Mouse (Mus musculus): Measurements from ENCODE around the gene Ppp1r21. TPM values are rescaled to one million over a fixed set of nuclear protein-coding genes. Genes with fewer than 3 reads are reported as not detected.

Ppp1r21 gene
- polyA plus RNA-seq, 1 experiment: 0.13 TPM

DNA sequence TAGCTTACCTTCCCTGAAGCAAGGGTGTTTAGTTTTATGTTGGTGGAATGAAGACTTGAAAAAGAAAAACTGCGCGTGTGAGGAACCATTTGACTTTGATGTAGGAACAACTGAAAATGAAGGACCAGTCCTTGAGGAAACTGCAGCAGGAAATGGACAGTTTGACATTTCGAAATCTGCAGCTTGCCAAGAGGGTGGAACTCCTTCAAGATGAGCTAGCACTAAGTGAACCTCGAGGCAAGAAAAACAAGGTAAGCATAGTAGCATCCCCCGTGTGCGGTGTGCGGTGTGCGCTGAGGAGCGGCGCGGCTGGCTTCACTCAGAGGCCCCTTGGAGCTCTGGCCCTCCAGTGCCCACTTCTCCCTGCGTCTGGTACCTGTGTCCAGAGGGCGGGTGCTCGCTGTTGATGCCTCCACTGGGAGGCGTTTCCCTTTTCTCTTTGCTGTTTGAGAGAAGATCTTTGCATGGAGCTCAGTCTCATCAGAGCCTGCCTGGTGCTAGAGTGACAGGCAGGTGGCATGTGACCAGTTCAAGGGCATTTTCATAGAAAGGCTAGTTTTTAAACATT lies 15.4 kb downstream of the Ppp1r21 start:
- peaks cover 31% of the 10 kb centered on the region for H3K36me3 ChIP-seq (ENCODE audit: control insufficient read depth)
- no peaks in the 10 kb centered on the region for H3K27me3 ChIP-seq (ENCODE audit: control insufficient read depth)
- H3K9me3 ChIP-seq (ENCODE audit: control insufficient read depth, low read length): no peaks in the 10 kb centered on the region
- H3K4me1 ChIP-seq (ENCODE audit: control insufficient read depth): peaks cover 29% of the 10 kb centered on the region
- no peak overlapping the region for H3K4me3 ChIP-seq (replicated peaks)
- TF ChIP-seq TAL1 (IDR thresholded peaks at IDR 0.05; ENCODE audit: low read length) (no peak), GATA1 (IDR thresholded peaks at IDR 0.05; ENCODE audit: low read length) (no peak)

DNA sequence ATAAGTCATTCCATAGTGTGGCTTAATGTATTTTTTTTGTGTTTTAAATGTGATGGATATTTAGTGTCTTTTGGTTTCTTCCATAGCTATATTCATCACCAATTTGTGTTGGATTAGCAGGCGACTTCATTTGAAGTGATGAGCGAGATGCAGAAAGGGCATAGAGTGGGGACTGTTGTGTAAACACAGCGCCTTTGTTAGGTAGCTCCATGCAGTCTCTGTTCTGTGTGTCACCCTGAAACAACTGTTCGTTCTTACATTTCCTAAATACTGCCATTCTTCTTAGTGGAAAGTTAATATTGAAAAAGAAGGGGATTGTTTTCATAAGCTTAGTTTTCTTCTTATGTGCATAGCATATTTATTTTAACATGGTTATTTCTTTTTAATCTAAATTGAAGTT lies 16.8 kb downstream of the Ppp1r21 start:
- TF ChIP-seq GATA1 (IDR thresholded peaks at IDR 0.05; ENCODE audit: low read length) (no peak), TAL1 (IDR thresholded peaks at IDR 0.05; ENCODE audit: low read length) (no peak)
- Histone ChIP-seq H3K4me1 (ENCODE audit: control insufficient read depth) (peaks cover 26% of the 10 kb centered on the region), H3K4me3 (replicated peaks) (no peak overlapping the region), H3K9me3 (ENCODE audit: control insufficient read depth, low read length) (no peaks in the 10 kb centered on the region), H3K27me3 (ENCODE audit: control insufficient read depth) (no peaks in the 10 kb centered on the region), H3K36me3 (ENCODE audit: control insufficient read depth) (peaks cover 31% of the 10 kb centered on the region)

DNA sequence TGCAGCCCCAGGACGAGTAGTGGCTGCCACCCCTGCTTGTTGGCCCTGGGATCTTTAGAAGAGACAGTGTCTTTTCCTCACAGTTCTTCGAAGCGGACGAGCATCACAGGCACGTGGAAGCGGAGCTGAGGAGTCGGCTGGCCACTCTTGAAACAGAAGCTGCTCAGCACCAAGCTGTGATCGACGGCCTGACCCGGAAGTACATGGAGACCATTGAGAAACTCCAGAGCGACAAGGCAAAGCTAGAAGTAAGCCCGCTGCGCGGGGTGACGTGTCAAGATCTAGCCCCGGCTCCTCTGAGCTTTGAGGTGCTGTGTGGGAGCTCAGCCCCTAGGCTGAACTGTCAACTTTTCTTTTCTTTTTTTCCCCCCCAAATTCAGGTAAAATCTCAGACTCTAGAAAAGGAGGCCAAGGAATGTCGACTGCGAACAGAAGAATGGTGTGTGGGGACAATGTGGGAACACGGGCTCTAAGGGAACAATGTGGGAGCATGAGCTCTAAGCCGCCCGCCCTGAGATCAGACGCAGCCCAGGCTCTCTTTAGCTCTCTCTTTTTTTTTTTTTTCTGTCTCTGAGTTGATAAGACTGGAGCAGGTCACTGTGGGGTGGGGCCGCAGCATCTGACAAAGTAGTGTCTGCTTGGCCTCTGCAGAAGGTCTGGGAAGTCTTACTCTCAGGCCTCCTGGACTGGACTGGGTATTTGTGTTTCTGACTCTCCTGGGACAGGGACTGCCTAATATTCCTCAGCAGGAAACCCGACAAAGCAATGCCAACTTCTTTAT lies 19.7 kb downstream of the Ppp1r21 start:
- no peak for TF ChIP-seq GATA1 (IDR thresholded peaks at IDR 0.05; ENCODE audit: low read length)
- TF ChIP-seq TAL1 (IDR thresholded peaks at IDR 0.05; ENCODE audit: low read length): no peak
- H3K4me1 ChIP-seq (ENCODE audit: control insufficient read depth): peaks cover 12% of the 10 kb centered on the region
- H3K36me3 ChIP-seq (ENCODE audit: control insufficient read depth): peaks cover 32% of the 10 kb centered on the region

DNA sequence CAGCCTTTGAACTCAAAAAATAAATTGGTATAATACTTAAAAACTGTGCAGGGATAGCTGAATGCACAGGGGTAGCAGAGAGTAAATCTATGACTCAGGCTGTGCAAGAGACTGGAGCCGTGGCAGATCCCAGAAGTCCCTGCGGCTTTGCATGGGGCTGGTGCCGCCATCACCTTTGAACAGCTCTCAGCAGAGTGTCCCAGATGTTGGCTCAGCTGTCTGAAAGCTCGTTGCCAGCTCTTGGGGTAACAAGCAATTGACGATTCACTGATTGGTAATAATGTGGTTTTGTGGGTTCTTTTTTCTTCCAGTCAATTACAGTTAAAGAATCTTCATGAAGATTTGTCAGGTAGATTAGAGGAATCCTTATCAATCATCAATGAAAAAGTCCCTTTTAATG lies 20.4 kb downstream of the Ppp1r21 start:
- H3K9me3 ChIP-seq (ENCODE audit: control insufficient read depth, low read length): no peaks in the 10 kb centered on the region
- H3K4me1 ChIP-seq (ENCODE audit: control insufficient read depth): peaks cover 12% of the 10 kb centered on the region
- TF ChIP-seq GATA1 (IDR thresholded peaks at IDR 0.05; ENCODE audit: low read length): no peak
- no peak for TF ChIP-seq TAL1 (IDR thresholded peaks at IDR 0.05; ENCODE audit: low read length)
- H3K36me3 ChIP-seq (ENCODE audit: control insufficient read depth): peaks cover 30% of the 10 kb centered on the region
- H3K27me3 ChIP-seq (ENCODE audit: control insufficient read depth): no peaks in the 10 kb centered on the region
- H3K4me3 ChIP-seq (replicated peaks): no peak overlapping the region

More for the DNA sequence above, 19.7 kb downstream of the Ppp1r21 start:
- Histone ChIP-seq H3K9me3 (ENCODE audit: control insufficient read depth, low read length) (no peaks in the 10 kb centered on the region), H3K4me3 (replicated peaks) (no peak overlapping the region), H3K27me3 (ENCODE audit: control insufficient read depth) (no peaks in the 10 kb centered on the region)

DNA sequence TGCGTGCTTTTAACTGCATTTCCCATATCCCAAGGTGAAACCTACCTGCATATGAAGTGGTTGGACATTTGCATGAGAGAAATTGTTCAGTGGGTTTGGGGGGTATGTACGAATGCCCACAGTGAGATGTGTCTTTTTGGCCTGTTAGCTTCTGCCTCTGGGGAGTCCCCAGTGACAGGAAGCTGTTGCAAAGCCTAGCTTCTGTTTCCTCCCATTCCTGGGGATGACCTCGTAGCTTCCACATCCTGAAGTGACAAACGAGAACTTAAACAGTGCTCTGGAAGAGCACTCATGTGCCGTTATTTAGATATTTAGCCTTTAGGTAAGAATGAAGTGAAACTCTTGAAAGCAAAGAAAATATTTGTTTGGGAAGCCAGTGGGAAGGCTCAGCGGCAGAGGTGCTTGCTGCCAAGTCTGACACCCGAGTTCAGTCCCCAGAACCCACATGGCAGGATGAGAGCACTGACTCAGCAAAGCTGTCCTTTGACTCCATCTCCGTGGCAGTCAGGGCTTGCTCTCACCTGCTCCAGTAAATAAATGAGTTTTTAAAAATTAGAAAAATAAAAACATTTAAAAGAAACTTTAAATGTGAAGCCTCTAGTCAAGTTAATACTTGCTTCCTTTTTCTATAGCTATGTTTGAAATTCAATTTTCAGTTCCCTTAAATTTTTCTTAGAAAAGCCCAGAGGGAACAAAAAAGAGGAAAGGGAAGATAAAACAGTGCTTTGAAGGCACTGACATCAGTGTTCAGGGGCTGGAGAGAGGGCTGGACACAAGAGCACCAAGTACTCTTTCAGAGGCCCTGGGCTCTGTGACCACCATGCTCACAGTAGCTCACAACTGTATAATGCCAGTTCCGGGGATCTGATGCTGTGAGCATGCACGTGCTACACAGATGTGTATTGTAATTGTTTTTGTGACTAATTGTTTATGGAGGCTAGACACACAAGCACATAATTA lies 21.3 kb downstream of the Ppp1r21 start:
- Histone ChIP-seq H3K9me3 (ENCODE audit: control insufficient read depth, low read length) (no peaks in the 10 kb centered on the region), H3K36me3 (ENCODE audit: control insufficient read depth) (peaks cover 32% of the 10 kb centered on the region), H3K4me1 (ENCODE audit: control insufficient read depth) (peaks cover 12% of the 10 kb centered on the region), H3K27me3 (ENCODE audit: control insufficient read depth) (no peaks in the 10 kb centered on the region), H3K4me3 (replicated peaks) (no peak overlapping the region)
- TF ChIP-seq TAL1 (IDR thresholded peaks at IDR 0.05; ENCODE audit: low read length): no peak
- TF ChIP-seq GATA1 (IDR thresholded peaks at IDR 0.05; ENCODE audit: low read length): no peak

DNA sequence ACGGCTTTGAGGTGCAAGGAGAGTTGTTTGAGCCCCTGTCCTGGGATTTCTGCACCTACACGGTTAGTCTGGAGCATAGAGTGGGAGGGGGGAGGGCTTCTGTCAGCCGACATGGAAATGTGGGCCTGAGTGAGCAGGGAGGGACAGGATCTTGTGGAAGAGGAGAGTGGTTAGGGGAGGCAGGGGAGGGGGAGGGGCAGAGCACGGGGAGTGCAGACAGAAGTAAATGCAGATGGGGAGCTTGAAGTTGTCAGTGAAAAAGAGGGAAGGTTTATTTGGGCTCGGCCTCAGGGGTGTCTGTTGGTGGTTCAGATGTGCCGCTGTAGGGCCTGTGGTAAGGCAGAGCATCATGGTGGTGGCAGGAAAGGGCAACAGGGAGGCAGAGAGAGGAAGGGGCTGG lies 22.6 kb downstream of the Ppp1r21 start:
- Histone ChIP-seq H3K27me3 (ENCODE audit: control insufficient read depth) (no peaks in the 10 kb centered on the region), H3K4me1 (ENCODE audit: control insufficient read depth) (peaks cover 12% of the 10 kb centered on the region), H3K4me3 (replicated peaks) (no peak overlapping the region), H3K36me3 (ENCODE audit: control insufficient read depth) (peaks cover 32% of the 10 kb centered on the region), H3K9me3 (ENCODE audit: control insufficient read depth, low read length) (no peaks in the 10 kb centered on the region)
- TF ChIP-seq GATA1 (IDR thresholded peaks at IDR 0.05; ENCODE audit: low read length) (no peak), TAL1 (IDR thresholded peaks at IDR 0.05; ENCODE audit: low read length) (no peak)

DNA sequence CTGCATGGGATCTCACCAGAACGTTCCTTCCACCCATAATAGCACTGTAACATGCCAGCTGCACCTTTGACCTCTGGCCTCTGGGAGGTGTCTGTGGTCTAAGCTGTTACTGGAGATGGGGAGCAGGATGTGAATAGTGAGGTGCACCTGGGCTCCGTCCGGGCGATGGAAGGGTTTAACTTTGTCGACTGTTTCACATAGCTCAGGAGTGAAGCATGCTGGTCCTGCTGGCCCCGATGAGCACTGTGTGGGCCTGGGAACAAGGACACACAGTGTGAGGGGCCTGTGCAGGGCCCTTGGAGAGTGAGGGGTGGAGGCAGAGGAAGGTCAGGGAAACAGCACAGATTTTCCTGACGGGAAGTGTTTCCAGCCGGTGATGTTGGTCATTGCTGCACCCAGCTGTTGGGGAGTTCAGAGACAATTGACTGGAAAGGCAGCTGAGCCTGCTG lies 23.1 kb downstream of the Ppp1r21 start:
- no peaks in the 10 kb centered on the region for H3K27me3 ChIP-seq (ENCODE audit: control insufficient read depth)
- H3K4me1 ChIP-seq (ENCODE audit: control insufficient read depth): peaks cover 12% of the 10 kb centered on the region
- peaks cover 30% of the 10 kb centered on the region for H3K36me3 ChIP-seq (ENCODE audit: control insufficient read depth)
- no peak overlapping the region for H3K4me3 ChIP-seq (replicated peaks)
- TF ChIP-seq GATA1 (IDR thresholded peaks at IDR 0.05; ENCODE audit: low read length): no peak
- no peaks in the 10 kb centered on the region for H3K9me3 ChIP-seq (ENCODE audit: control insufficient read depth, low read length)

DNA sequence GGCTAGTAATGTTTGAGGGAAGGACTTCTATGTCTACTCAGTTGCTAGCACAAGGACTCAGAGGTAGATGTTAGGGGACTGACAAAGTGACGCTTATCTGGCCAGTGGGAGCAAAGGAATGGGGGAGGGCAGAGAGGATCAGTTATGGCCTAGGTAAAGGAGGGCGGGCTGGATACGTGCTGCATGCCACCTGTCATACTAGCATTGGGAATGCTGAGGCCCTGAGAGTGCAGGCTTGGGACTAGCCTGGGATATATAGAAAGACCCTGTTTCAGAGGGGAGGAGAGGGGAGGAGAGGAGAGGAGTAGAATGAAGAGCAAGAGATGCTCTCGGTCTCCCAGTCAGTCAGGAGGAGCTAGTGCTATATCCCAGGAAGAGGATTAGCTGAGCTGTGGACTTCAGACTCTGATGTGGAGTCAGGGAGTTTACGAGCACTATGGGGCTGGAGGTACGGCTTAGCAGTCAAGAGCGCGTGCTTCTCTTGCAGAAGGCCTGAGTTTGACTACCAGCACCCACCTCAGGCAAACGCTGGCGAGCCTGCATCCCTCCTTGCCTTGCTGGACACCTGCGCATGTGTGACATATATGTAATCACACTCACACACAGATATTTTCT lies 23.7 kb downstream of the Ppp1r21 start:
- peaks cover 12% of the 10 kb centered on the region for H3K4me1 ChIP-seq (ENCODE audit: control insufficient read depth)
- no peaks in the 10 kb centered on the region for H3K27me3 ChIP-seq (ENCODE audit: control insufficient read depth)
- no peak overlapping the region for H3K4me3 ChIP-seq (replicated peaks)
- no peaks in the 10 kb centered on the region for H3K9me3 ChIP-seq (ENCODE audit: control insufficient read depth, low read length)
- H3K36me3 ChIP-seq (ENCODE audit: control insufficient read depth): peaks cover 32% of the 10 kb centered on the region
- no peak for TF ChIP-seq TAL1 (IDR thresholded peaks at IDR 0.05; ENCODE audit: low read length)
- no peak for TF ChIP-seq GATA1 (IDR thresholded peaks at IDR 0.05; ENCODE audit: low read length)

Measured in erythroblast, embryonic 14.5 days (primary cell).